Mouse (Mus musculus): Measurements from ENCODE around the gene Slc35f4.

GRCm38 (mm10) chr14:49311548-49311947 lies 214.3 kb downstream of the Slc35f4 start:
- no peak for TF ChIP-seq CTCF (IDR thresholded peaks at IDR 0.05; ENCODE audit: low read depth, low read length)
- TF ChIP-seq POLR2A (IDR thresholded peaks at IDR 0.05; ENCODE audit: extremely low read depth, insufficient read depth, low read length): no peak
